Mouse (Mus musculus) brain, adult 2 months (tissue): ENCODE results near the gene Dlk2.

ENCODE experiments used
- DNase-seq: peaks from one replicate; pipeline ENCODE4 v3.0.0; 2011; ENCODE audit warnings: low read depth, low spot score

Gene Dlk2

GRCm38 (mm10) chr17:46273803-46274236 lies 23.4 kb upstream of the Dlk2 start:
- DNase-seq = peak; percentile 83

- DNase-seq = no peak
Measured at GRCm38 (mm10) chr17:46274465-46274864, 22.8 kb upstream of the Dlk2 start.

- DNase-seq = no peak
Measured at GRCm38 (mm10) chr17:46275034-46275433, 22.2 kb upstream of the Dlk2 start.

- DNase-seq = no peak
Measured at GRCm38 (mm10) chr17:46275506-46275905, 21.7 kb upstream of the Dlk2 start.

- peak; percentile 29 for DNase-seq
Measured at GRCm38 (mm10) chr17:46277586-46277985, 19.6 kb upstream of the Dlk2 start.

GRCm38 (mm10) chr17:46278011-46278765 lies 19.0 kb upstream of the Dlk2 start:
- DNase-seq = no peak

GRCm38 (mm10) chr17:46282483-46283123 lies 14.6 kb upstream of the Dlk2 start, which contains the start of gene Tjap1:
Gene Tjap1 (minus strand): TSS chr17:46283026.
- DNase-seq = peak; percentile 90

GRCm38 (mm10) chr17:46283140-46283539 lies 14.1 kb upstream of the Dlk2 start:
- DNase-seq = no peak

- DNase-seq = no peak
Measured at GRCm38 (mm10) chr17:46283911-46284310, 13.3 kb upstream of the Dlk2 start.

- no peak for DNase-seq
Measured at GRCm38 (mm10) chr17:46284653-46285052, 12.6 kb upstream of the Dlk2 start.

GRCm38 (mm10) chr17:46285407-46285806 lies 11.8 kb upstream of the Dlk2 start:
- no peak for DNase-seq

GRCm38 (mm10) chr17:46287678-46288095 lies 9.5 kb upstream of the Dlk2 start:
- peak; percentile 53 for DNase-seq

- no peak for DNase-seq
Measured at GRCm38 (mm10) chr17:46296601-46297000, 620 bp upstream of the Dlk2 start.

- no peak for DNase-seq
Measured at GRCm38 (mm10) chr17:46297028-46297363, 225 bp upstream of the Dlk2 start.

- peak; percentile 91 for DNase-seq
Measured at GRCm38 (mm10) chr17:46298220-46298913, 1.1 kb downstream of the Dlk2 start.

GRCm38 (mm10) chr17:46301892-46302291 lies 4.7 kb downstream of the Dlk2 start:
- DNase-seq = peak; percentile 67

- no peak for DNase-seq
Measured at GRCm38 (mm10) chr17:46304184-46304583, 7.0 kb downstream of the Dlk2 start.

GRCm38 (mm10) chr17:46306956-46307355 lies 9.7 kb downstream of the Dlk2 start:
- no peak for DNase-seq

GRCm38 (mm10) chr17:46309835-46310234 lies 12.6 kb downstream of the Dlk2 start:
- peak; percentile 37 for DNase-seq

- peak; percentile 59 for DNase-seq
Measured at GRCm38 (mm10) chr17:46310515-46310914, 13.3 kb downstream of the Dlk2 start.

- no peak for DNase-seq
Measured at GRCm38 (mm10) chr17:46313135-46313715, 16.0 kb downstream of the Dlk2 start.

- DNase-seq = no peak
Measured at GRCm38 (mm10) chr17:46315813-46316212, 18.6 kb downstream of the Dlk2 start.
